Mouse (Mus musculus): ENCODE measurements around the gene Sf3a2.

Sf3a2 gene

DNA sequence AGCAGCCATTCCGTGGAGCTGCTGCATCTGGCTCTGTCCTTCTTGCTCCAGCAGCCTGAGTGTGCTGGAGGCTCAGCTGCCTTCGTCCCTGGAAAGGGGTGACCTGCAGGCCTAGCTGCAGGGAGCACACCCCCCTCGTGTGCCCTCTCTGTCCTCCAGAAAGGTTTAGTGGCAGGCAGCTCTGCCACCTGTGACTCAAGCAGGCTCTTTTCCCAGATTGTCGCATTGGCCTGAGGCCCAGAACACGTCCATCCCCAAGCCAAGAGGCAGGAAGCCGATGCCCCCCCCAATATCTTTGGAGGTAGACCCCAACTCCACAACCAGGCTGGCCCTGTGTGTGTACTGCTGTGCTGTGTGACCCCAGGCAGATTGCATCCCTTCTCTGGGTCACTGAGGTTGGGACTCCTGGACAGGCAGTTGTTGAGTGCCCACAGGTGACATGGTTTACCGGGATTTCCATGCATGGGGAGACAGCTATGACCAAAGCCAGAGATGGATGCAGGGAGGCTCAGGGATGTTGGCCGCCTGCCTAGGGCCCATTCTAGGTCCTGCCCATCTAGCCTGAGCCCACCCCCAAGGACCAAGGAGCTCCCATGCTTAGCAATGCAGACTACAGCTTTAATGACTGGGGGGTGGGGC lies 47.2 kb downstream of the Sf3a2 start:
- DNase-seq (ENCODE audit: low read depth, low spot score) = no peak

DNA sequence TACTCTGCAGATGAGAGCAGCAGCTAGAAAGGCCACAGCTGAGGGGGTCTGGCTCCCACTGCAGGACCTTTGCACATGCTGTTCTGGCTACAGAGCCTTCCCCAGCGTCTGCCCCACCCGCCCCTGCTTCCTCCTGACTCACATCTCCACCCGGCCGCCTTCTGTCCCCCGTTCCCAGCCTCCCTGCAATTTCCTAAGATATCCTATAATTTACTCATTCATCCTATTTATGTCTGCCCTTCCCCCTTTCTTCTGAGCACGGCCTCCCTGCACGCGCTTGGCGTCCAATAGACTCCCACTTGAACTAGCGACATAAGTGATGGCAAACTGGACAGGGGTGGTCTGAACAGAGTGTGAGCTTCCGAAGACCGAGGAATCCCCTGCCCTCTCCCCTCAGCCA lies 47.7 kb downstream of the Sf3a2 start:
- no peak for DNase-seq (ENCODE audit: low read depth, low spot score)

DNA sequence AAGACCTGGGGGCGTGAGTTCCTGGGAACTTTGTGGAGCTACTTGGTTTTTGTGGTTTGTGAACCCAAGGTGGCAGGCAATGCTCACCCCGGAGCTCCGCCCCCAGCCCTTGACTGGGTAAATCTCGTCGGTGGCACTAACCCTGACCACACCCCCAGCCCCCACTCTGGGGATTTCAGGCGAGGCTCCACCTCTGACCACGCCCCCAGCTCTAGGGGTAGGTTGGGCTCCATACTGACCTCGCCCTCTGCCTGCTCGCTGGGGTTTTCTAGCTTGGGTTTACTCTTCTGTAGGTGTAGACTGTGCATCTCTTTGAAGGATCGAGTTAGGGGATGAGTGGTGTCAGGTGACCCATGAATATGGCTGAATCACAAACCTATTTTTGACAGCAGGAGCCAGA lies 50.6 kb downstream of the Sf3a2 start:
- peak; percentile 88 for DNase-seq (ENCODE audit: low read depth, low spot score)
